Mouse (Mus musculus): Measurements from ENCODE around the gene Abcc5. TPM values are rescaled to one million over a fixed set of nuclear protein-coding genes. Genes with fewer than 3 reads are reported as not detected.
"Not testable (repeated sequence)": the region's sequence is repeated elsewhere in the genome, so short reads cannot be mapped to it uniquely, and the experiment has no call there.

Abcc5 gene
- total RNA-seq (2021), result 100 to 1,000 TPM; 182 to 183 TPM

GRCm38 (mm10) chr16:20425855-20426598, at the start of gene Abcc5:
Abcc5 (minus strand) TSS chr16:20426394.
- peak; percentile 94 to 95 for DNase-seq (ENCODE audit: extremely low spot score in 1 of 2, low spot score in 2 of 2)
- intact Hi-C loops (cut with DNase I), result no loop called here

- intact Hi-C loops (cut with DNase I), result no loop called here
- DNase-seq (ENCODE audit: extremely low spot score in 1 of 2, low spot score in 2 of 2), result no peak
Measured at GRCm38 (mm10) chr16:20475335-20475734, 49.1 kb upstream of the Abcc5 start.

GRCm38 (mm10) chr16:20474786-20475185, 48.6 kb upstream of the Abcc5 start:
- intact Hi-C loops (cut with DNase I), result no loop called here
- no peak for DNase-seq (ENCODE audit: extremely low spot score in 1 of 2, low spot score in 2 of 2)

- intact Hi-C loops (cut with DNase I), result no loop called here
- DNase-seq (ENCODE audit: extremely low spot score in 1 of 2, low spot score in 2 of 2), result no peak
Measured at GRCm38 (mm10) chr16:20474211-20474610, 48.0 kb upstream of the Abcc5 start.

- no peak for DNase-seq (ENCODE audit: extremely low spot score in 1 of 2, low spot score in 2 of 2)
- intact Hi-C loops (cut with DNase I), result no loop called here
Measured at GRCm38 (mm10) chr16:20473748-20474147, 47.6 kb upstream of the Abcc5 start.

- no peak for DNase-seq (ENCODE audit: extremely low spot score in 1 of 2, low spot score in 2 of 2)
- intact Hi-C loops (cut with DNase I), result no loop called here
Measured at GRCm38 (mm10) chr16:20471686-20472085, 45.5 kb upstream of the Abcc5 start.

- intact Hi-C loops (cut with DNase I), result no loop called here
- DNase-seq (ENCODE audit: extremely low spot score in 1 of 2, low spot score in 2 of 2), result no peak
Measured at GRCm38 (mm10) chr16:20470981-20471380, 44.8 kb upstream of the Abcc5 start.

GRCm38 (mm10) chr16:20464725-20465124, 38.5 kb upstream of the Abcc5 start:
- intact Hi-C loops (cut with DNase I), result no loop called here
- DNase-seq (ENCODE audit: extremely low spot score in 1 of 2, low spot score in 2 of 2), result no peak

- intact Hi-C loops (cut with DNase I); DNase-seq (ENCODE audit: extremely low spot score in 1 of 2, low spot score in 2 of 2): not testable (repeated sequence)
Measured at GRCm38 (mm10) chr16:20458736-20459135, 32.5 kb upstream of the Abcc5 start.

GRCm38 (mm10) chr16:20456106-20456505, 29.9 kb upstream of the Abcc5 start:
- intact Hi-C loops (cut with DNase I), result no loop called here
- no peak for DNase-seq (ENCODE audit: extremely low spot score in 1 of 2, low spot score in 2 of 2)

GRCm38 (mm10) chr16:20454155-20454654, 28.0 kb upstream of the Abcc5 start:
- no peak for DNase-seq (ENCODE audit: extremely low spot score in 1 of 2, low spot score in 2 of 2)
- intact Hi-C loops (cut with DNase I), result no loop called here

- no peak for DNase-seq (ENCODE audit: extremely low spot score in 1 of 2, low spot score in 2 of 2)
- intact Hi-C loops (cut with DNase I), result no loop called here
Measured at GRCm38 (mm10) chr16:20451774-20452173, 25.6 kb upstream of the Abcc5 start.

- intact Hi-C loops (cut with DNase I), result no loop called here
- DNase-seq (ENCODE audit: extremely low spot score in 1 of 2, low spot score in 2 of 2), result no peak
Measured at GRCm38 (mm10) chr16:20445871-20446270, 19.7 kb upstream of the Abcc5 start.

- no peak for DNase-seq (ENCODE audit: extremely low spot score in 1 of 2, low spot score in 2 of 2)
- intact Hi-C loops (cut with DNase I), result no loop called here
Measured at GRCm38 (mm10) chr16:20444831-20445388, 18.7 kb upstream of the Abcc5 start.

- intact Hi-C loops (cut with DNase I), result no loop called here
Measured at GRCm38 (mm10) chr16:20442871-20443270, 16.7 kb upstream of the Abcc5 start.

GRCm38 (mm10) chr16:20438673-20439415, 12.7 kb upstream of the Abcc5 start:
- intact Hi-C loops (cut with DNase I), result no loop called here
- no peak for DNase-seq (ENCODE audit: extremely low spot score in 1 of 2, low spot score in 2 of 2)

More at GRCm38 (mm10) chr16:20442871-20443270, 16.7 kb upstream of the Abcc5 start:
- DNase-seq (ENCODE audit: extremely low spot score in 1 of 2, low spot score in 2 of 2), result no peak

- intact Hi-C loops (cut with DNase I); DNase-seq (ENCODE audit: extremely low spot score in 1 of 2, low spot score in 2 of 2): not testable (repeated sequence)
Measured at GRCm38 (mm10) chr16:20438046-20438445, 11.9 kb upstream of the Abcc5 start.

- no peak for DNase-seq (ENCODE audit: extremely low spot score in 1 of 2, low spot score in 2 of 2)
Measured at GRCm38 (mm10) chr16:20436281-20436680, 10.1 kb upstream of the Abcc5 start.

GRCm38 (mm10) chr16:20429328-20429727, 3.1 kb upstream of the Abcc5 start:
- intact Hi-C loops (cut with DNase I), result no loop called here
- no peak for DNase-seq (ENCODE audit: extremely low spot score in 1 of 2, low spot score in 2 of 2)

More at GRCm38 (mm10) chr16:20436281-20436680, 10.1 kb upstream of the Abcc5 start:
- intact Hi-C loops (cut with DNase I), result no loop called here

- intact Hi-C loops (cut with DNase I), result no loop called here
- no peak for DNase-seq (ENCODE audit: extremely low spot score in 1 of 2, low spot score in 2 of 2)
Measured at GRCm38 (mm10) chr16:20427566-20427965, 1.4 kb upstream of the Abcc5 start.
